Mouse (Mus musculus): ENCODE results near the gene Unc13d.
"Not testable (repeated sequence)": the region's sequence is repeated elsewhere in the genome, so short reads cannot be mapped to it uniquely, and the experiment has no call there.

The Unc13d gene

GRCm38 (mm10) chr11:116077446-116078204 is at the start of gene Unc13d:
Unc13d (minus strand) TSS chr11:116077961.
- peak; percentile 81 for DNase-seq

DNA sequence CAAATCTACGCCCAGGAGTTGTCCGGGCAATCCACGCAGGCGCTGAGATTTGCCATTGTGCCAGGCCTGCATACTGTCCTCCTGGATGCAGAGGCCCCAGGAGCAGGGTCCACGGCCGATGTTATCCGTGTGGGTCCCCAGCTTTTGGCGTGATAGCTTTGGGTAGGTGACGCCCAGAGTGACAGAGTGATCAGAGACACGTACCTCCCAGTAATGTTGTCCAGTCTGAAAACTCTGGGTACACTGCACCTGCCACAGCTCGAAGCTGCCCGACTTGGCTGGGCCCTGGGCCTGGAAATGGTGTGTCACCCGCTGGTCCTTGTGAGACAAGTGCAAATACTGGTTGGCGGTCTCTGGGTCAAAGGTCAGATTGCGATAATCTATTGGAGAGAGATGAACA is 48.5 kb upstream of the Unc13d start:
- DNase-seq = no peak

DNA sequence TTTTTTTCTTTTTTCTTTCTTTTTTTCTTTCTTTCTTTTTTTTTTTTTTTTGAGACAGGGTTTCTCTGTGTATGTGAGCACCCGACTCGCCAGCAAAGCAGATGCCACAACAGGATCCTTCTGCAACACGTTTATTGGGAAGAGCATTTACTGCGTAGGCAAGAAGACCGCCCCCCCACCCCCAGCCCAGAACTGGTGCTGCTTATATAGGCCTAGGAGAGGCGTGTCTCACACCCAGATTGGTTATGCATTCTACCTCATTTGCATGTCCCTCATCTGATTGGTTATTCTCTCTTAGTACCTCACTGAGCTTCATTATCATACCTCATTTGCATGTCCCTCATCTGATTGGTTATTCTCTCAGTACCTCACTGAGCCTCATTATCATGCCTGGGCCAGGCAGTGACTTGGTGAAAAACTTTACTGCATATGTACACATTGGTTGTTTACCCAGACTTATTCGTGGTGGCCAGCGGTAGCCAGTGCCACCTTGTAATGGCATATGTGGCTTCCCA is 44.0 kb upstream of the Unc13d start:
- DNase-seq = not testable (repeated sequence)

DNA sequence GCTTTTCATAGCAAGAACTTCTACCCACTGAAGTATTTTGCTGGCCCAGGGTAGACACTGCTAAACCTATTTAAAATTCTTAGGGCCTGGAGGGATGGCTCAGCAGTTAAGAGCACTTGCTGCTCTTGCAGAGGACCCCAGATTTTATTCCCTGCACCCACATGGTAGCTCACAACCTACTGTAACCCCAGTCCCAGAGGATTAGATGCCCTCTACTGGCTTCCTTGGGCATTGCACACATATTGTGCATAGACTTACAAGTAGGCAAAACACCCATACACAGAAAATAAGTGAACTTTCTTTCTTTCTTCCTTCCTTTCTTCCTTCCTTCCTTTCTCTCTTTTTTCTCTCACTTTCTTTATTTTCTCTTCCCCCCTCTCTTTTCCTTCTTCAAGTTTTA is 40.1 kb upstream of the Unc13d start:
- no peak for DNase-seq

- DNase-seq = no peak
Measured at GRCm38 (mm10) chr11:116117241-116117640, 39.5 kb upstream of the Unc13d start.

DNA sequence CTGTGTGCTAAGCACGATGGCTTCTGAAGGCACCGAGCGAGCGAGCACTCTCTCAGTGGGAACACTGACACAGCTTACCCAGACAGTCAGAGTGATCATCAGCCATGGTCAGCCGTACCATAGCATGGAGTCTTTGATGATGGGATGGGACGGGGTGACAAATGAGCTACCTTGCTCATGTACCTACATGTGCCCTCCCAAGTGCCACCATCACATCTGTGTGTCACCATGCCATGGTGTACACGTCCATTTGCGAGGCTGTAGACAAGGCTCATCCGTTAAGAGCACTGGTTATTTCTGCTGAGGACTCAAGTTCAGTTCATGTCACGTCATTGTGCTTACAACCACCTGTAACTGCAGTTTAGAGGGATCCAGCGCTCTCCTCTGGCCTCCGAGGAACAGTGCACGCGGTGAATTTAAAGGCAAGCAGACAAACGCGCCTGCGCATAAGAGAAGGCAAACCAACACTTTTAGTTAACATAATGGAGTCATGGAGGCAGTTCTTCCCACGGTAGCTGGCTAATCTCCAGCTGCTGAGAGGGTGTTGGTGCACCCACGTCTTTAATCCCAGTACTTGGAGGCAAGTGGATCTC is 33.9 kb upstream of the Unc13d start:
- no peak for DNase-seq

DNA sequence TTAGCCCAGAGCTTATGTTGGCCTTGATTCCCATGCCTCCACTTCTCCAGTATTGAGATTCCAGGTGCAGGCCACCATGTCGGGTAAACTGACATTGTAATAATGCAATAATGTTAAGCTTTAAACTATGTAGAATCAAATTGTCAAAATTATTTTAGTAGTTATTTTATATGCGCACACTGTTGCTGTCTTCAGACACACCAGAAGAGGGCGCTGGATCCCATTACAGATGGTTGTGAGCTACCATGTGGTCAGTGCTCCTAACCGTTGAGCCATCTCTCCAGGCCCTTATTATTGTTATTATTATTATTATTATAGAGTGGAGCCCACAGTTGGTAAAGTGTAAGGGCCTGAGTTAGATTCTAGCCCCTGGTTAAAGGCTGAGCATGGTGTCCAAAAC is 33.3 kb upstream of the Unc13d start:
- no peak for DNase-seq

GRCm38 (mm10) chr11:116110540-116110939 is 32.8 kb upstream of the Unc13d start:
- no peak for DNase-seq

GRCm38 (mm10) chr11:116110131-116110530 is 32.4 kb upstream of the Unc13d start:
- no peak for DNase-seq

- no peak for DNase-seq
Measured at GRCm38 (mm10) chr11:116109441-116110081, 31.8 kb upstream of the Unc13d start.

DNA sequence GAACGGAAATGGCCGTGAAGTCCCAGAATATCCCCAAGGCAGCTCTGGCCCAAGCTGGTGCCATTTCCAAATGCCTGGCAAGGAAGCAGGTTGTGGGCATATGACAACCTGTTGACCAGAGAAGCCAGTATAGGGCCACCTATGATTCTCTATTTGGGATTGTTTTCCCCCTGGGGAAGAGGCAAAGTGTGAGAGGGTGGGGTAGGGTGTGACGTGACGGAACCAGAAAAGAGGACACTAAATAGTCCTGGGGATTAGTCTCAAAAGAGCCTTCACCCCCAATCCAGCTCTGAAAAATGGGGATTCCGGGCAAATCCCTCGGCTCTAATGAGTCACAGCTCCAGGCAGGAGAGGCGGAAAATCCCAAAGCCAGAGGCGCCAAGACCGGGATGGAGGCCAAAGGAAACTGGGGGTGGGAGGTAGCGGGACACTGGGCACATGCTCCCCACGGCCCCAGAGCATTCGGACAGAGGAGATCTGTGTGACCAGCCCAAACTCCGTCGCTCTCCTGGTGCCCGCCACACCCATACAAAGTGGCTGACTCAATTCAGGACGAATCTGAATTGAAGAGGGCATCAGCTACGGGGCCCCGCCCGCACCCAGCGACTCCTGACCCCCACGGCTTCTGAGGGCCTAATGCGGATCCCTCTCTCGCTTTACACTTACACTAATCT is 30.8 kb upstream of the Unc13d start:
- no peak for DNase-seq

GRCm38 (mm10) chr11:116107777-116108285 is 30.1 kb upstream of the Unc13d start:
- DNase-seq = no peak

GRCm38 (mm10) chr11:116106963-116107776 is 29.4 kb upstream of the Unc13d start:
- no peak for DNase-seq

DNA sequence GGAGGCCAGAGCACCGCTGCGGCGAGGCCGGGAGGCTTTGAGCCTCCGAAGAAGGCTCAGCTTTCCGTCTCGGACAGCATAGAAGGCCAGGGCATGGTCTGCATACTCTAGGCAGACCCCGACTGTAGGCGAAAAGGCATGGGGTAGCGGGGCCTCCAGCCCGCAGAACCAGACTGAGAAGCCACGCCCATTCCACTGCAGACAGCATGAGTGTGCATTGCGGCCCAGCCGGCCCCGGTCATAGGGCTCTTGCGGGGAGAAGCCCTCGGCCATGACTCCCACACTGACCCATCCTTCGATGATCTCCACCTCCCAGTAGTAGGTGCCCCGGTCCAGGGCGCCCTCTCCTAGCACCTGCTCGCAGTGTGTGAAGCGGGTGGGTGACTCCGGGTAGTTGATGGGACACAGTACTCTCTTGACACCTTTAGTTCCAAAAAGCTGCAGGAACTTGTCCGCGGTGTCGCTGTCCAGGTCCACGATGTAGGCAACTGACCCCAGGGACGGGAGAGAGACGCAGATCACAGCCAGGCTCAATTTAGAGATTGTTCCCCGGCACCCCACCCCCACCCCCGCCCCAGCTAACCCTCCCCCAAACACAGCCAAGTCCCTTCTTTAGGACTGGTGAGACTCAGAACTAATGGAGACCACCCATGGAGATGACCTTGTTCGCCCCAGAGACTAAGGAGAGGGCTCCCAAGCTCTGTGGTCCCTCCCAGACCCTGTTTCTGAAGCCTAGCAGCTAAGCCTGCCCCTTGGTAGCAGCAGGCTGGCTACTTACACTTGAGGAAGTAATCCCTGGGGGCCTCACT is 28.6 kb upstream of the Unc13d start:
- no peak for DNase-seq

GRCm38 (mm10) chr11:116105065-116105464 is 27.3 kb upstream of the Unc13d start:
- DNase-seq = no peak

- no peak for DNase-seq
Measured at GRCm38 (mm10) chr11:116104006-116104646, 26.4 kb upstream of the Unc13d start.

DNA sequence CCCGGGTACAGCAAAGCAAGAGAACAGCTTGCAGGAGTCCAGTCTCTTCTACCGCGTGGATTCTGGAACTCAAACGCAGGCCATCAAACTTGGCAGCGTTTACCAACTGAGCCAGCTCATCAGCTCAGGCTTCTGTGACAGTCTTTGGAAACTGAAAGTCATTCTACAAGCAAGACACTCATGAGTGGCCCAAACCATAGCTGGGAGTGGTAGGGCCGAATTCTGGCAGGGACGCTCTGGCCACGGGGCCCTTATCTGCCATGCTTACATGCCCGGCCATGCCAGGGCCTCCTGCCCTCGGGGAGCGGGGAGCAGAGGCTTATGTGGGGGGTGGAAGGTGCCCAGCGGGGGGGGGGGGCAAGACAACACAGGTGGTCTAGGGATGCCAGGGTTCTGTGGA is 25.8 kb upstream of the Unc13d start:
- DNase-seq = no peak

GRCm38 (mm10) chr11:116102472-116102871 is 24.7 kb upstream of the Unc13d start:
- no peak for DNase-seq

- DNase-seq = no peak
Measured at GRCm38 (mm10) chr11:116101931-116102381, 24.2 kb upstream of the Unc13d start.

- DNase-seq = no peak
Measured at GRCm38 (mm10) chr11:116100839-116101238, 23.1 kb upstream of the Unc13d start.

GRCm38 (mm10) chr11:116100385-116100784 is 22.6 kb upstream of the Unc13d start:
- no peak for DNase-seq
